Mouse (Mus musculus) stomach, postnatal 0 days (tissue): ENCODE results near the gene Ush2a.

Source experiments
- CTCF ChIP-seq: IDR thresholded peaks from 2 replicates; pipeline ENCODE4 v1.5.1; 2016; ENCODE audit warnings: antibody characterized with exemption, low read depth, mild to moderate bottlenecking, moderate library complexity
- EP300 ChIP-seq: optimal IDR thresholded peaks from 2 replicates; pipeline ENCODE3; 2016; ENCODE audit warnings: antibody characterized with exemption

DNA sequence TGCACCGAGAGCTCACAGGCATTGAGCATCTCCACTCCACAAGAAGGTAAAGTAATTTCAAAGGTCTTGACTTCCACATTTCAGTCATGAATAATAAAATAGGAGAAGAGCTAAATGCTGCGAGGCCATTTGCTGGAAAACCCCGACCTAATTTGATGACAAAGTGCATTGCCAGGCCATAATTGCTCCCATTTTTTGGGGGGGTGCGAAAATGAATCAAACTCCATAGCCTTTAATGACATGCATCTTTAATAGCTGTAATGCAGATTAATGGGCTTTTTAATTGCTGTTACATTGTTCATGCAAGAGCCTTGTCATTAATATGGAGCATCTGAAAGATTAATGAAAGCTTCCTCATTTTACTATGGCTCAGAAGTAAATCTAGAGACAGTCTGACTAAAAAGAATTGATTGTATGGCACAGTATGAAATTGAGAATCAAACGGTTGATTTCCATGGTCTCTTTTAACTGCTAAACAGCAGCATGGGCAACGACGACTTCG lies 314.5 kb downstream of the Ush2a start:
- no peak for TF ChIP-seq CTCF
- no peak for TF ChIP-seq EP300
